ENCODE assay signal across 18 mouse cellular contexts in the genomic region with DNA sequence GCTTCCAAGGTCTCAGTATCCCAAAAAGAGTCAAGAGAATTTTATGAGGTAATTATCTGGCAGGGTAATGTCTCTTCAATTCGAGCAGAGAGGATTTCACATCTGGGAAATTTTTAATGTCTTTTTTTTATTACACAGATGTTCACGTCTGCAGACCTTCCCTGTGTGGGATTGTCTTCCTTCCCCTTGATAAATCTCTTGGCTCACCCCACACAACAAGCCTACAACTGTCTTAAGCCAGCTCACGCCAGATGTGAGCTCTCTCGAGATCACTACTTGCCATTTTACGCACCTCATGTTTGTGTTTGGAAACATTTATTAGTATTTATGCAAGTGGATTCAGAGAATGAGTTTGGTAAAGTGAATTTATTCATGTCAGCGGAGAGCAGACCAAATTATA. TPM values are rescaled to one million over a fixed set of nuclear protein-coding genes. Genes with fewer than 3 reads are reported as not detected.
DNase-seq lines count a peak whose midpoint lies in the region; ATAC-seq and TF ChIP-seq lines count a peak whose summit lies in the region.
"Had no signal": no experiment of that assay in that cellular context is flagged by ENCODE, and none has a peak within 500 bp of the region (broad histone marks: within the 10 kb centered on the region; RNA-seq: fewer than 3 reads in every experiment).

No protein-coding gene starts in this region.

- peak; percentile 15 for DNase-seq in heart, adult 8-10 months (ENCODE audit: low spot score)
- peak; percentile 60 for DNase-seq in limb, embryonic 14.5 days (ENCODE audit: low spot score)
- DNase-seq in skeletal muscle tissue, adult 2 months (ENCODE audit: low read depth, low spot score) = peak; percentile 53
- no peak for DNase-seq in left cerebral cortex, postnatal 14 days (ENCODE audit: low spot score in 2 of 2)
- DNase-seq in urinary bladder, postnatal 36 days (ENCODE audit: low spot score in 2 of 2) = no peak
- DNase-seq: adrenal gland, adult 2 months; adrenal gland, postnatal 25 days; cerebellum, adult 2 months; cerebellum, postnatal 10 days; forebrain, postnatal 0 days; gastrocnemius, postnatal 10 days; heart, adult 2 months; heart, postnatal 36 days had no signal

- H3K9ac ChIP-seq in heart, embryonic 12.5 days = no peak overlapping the region
- H3K9ac ChIP-seq in embryonic facial prominence, embryonic 15.5 days = no peak overlapping the region
- no peak overlapping the region for H3K9ac ChIP-seq in limb, embryonic 14.5 days (ENCODE audit: low read depth, low read length, severe bottlenecking)
- H3K9ac ChIP-seq: forebrain, embryonic 13.5 days; forebrain, postnatal 0 days; heart, embryonic 13.5 days; hindbrain, embryonic 15.5 days had no signal

- no peak overlapping the region for H3K4me3 ChIP-seq in heart, embryonic 12.5 days
- no peak overlapping the region for H3K4me3 ChIP-seq in embryonic facial prominence, embryonic 15.5 days (replicated peaks)
- H3K4me3 ChIP-seq in limb, embryonic 14.5 days (replicated peaks; ENCODE audit: low read length) = no peak overlapping the region
- H3K4me3 ChIP-seq: forebrain, embryonic 13.5 days; heart, adult 2 months; heart, embryonic 13.5 days; hindbrain, embryonic 15.5 days had no signal

- ATAC-seq in heart, embryonic 12.5 days (ENCODE audit: insufficient number of reproducible peaks, low FRiP score) = no peak
- no peak for ATAC-seq in embryonic facial prominence, embryonic 15.5 days (ENCODE audit: insufficient number of reproducible peaks, low FRiP score, low TSS enrichment, low read depth)
- ATAC-seq in limb, embryonic 14.5 days (ENCODE audit: low FRiP score, low read depth) = peak; percentile 71
- ATAC-seq: forebrain, embryonic 13.5 days; forebrain, postnatal 0 days had no signal

- H3K36me3 ChIP-seq in heart, embryonic 12.5 days = no peaks in the 10 kb centered on the region
- H3K36me3 ChIP-seq in embryonic facial prominence, embryonic 15.5 days = no peaks in the 10 kb centered on the region
- no peaks in the 10 kb centered on the region for H3K36me3 ChIP-seq in limb, embryonic 14.5 days (ENCODE audit: control insufficient read depth, insufficient read depth, low read length)
- H3K36me3 ChIP-seq: heart, embryonic 13.5 days; hindbrain, embryonic 15.5 days had no signal

- H3K27ac ChIP-seq in heart, embryonic 12.5 days (ENCODE audit: poor library complexity, severe bottlenecking) = no peak overlapping the region
- peak overlapping the region; percentile 52 for H3K27ac ChIP-seq in embryonic facial prominence, embryonic 15.5 days (replicated peaks)
- no peak overlapping the region for H3K27ac ChIP-seq in limb, embryonic 14.5 days (replicated peaks; ENCODE audit: low read depth, low read length)
- H3K27ac ChIP-seq: forebrain, embryonic 13.5 days; heart, adult 2 months; heart, embryonic 13.5 days; hindbrain, embryonic 15.5 days had no signal

- H3K27me3 ChIP-seq in heart, embryonic 12.5 days (replicated peaks) = no peaks in the 10 kb centered on the region
- H3K27me3 ChIP-seq in embryonic facial prominence, embryonic 15.5 days = no peaks in the 10 kb centered on the region
- H3K27me3 ChIP-seq in limb, embryonic 14.5 days (ENCODE audit: control insufficient read depth, insufficient read depth, low read length) = no peaks in the 10 kb centered on the region
- H3K27me3 ChIP-seq: forebrain, embryonic 13.5 days; heart, embryonic 13.5 days; hindbrain, embryonic 15.5 days had no signal

- 0 out of 2 replicates have a peak, but pooled peaks cover 6% of the 10 kb centered on the region for H3K4me1 ChIP-seq in heart, embryonic 12.5 days (replicated peaks)
- peaks cover 34% of the 10 kb centered on the region for H3K4me1 ChIP-seq in embryonic facial prominence, embryonic 15.5 days
- H3K4me1 ChIP-seq in limb, embryonic 14.5 days (ENCODE audit: control insufficient read depth, insufficient read depth, low read length) = peaks cover 19% of the 10 kb centered on the region
- H3K4me1 ChIP-seq: forebrain, embryonic 13.5 days; hindbrain, embryonic 15.5 days had no signal

- TF ChIP-seq POLR2A in limb, embryonic 14.5 days (IDR thresholded peaks at IDR 0.05; ENCODE audit: borderline replicate concordance, extremely low read depth, insufficient read depth, insufficient read length) = no peak

- no peaks in the 10 kb centered on the region for H3K9me3 ChIP-seq in heart, embryonic 12.5 days (replicated peaks)
- H3K9me3 ChIP-seq in embryonic facial prominence, embryonic 15.5 days (replicated peaks) = no peaks in the 10 kb centered on the region
- no peaks in the 10 kb centered on the region for H3K9me3 ChIP-seq in limb, embryonic 14.5 days (ENCODE audit: control insufficient read depth, low read length)
- H3K9me3 ChIP-seq: forebrain, embryonic 13.5 days; heart, embryonic 13.5 days; hindbrain, embryonic 15.5 days had no signal

- intact Hi-C loops in left cerebral cortex, postnatal 14 days (cut with DNase I) = no loop called here

- WGBS in heart, embryonic 12.5 days = 72% methylated on average over 6 of the region's 6 CpGs
- 43% methylated on average over 6 of the region's 6 CpGs for WGBS in embryonic facial prominence, embryonic 15.5 days
- WGBS in limb, embryonic 14.5 days = 32% methylated on average over 6 of the region's 6 CpGs

- H3K4me2 ChIP-seq in heart, embryonic 12.5 days = no peak overlapping the region
- no peak overlapping the region for H3K4me2 ChIP-seq in embryonic facial prominence, embryonic 15.5 days (replicated peaks)
- H3K4me2 ChIP-seq in limb, embryonic 14.5 days (replicated peaks; ENCODE audit: low read depth, low read length, severe bottlenecking) = no peak overlapping the region
- H3K4me2 ChIP-seq: forebrain, embryonic 13.5 days; heart, embryonic 13.5 days; hindbrain, embryonic 15.5 days had no signal

RNA-seq across cellular contexts. Expression of a gene that starts 45.7 kb away (rescaled TPM):
- 100 to 1,000 TPM; 470 to 601 (median 547) TPM for total RNA-seq in heart, adult 8-10 months (2022)
- 378 and 396 TPM in 2 replicates for polyA plus RNA-seq in heart, embryonic 12.5 days (2016; fragmentation: Nextera tagmentation; extraction: Ambion mirVana)
- 525 and 532 TPM in 2 replicates for polyA plus RNA-seq in embryonic facial prominence, embryonic 15.5 days (2015; fragmentation: Nextera tagmentation; extraction: Ambion mirVana)
- 1,032 and 2,613 TPM in 2 replicates for polyA plus RNA-seq in limb, embryonic 14.5 days (2012; rRNA removed)
- polyA plus RNA-seq in limb, embryonic 14.5 days (2014; fragmentation: Nextera tagmentation; extraction: Ambion mirVana) = 734 and 802 TPM in 2 replicates
- 100 to 1,000 TPM; 398 to 437 TPM for total RNA-seq in left cerebral cortex, postnatal 14 days (2021)

Comparison
In these comparisons a context has a peak if more than half of its experiments do, and no peak if none do; other contexts are left out.
1. DNase-seq: peak in heart, adult 8-10 months (single experiment), limb, embryonic 14.5 days (single experiment) and skeletal muscle tissue, adult 2 months (single experiment); none in left cerebral cortex, postnatal 14 days (0 of 2) and urinary bladder, postnatal 36 days (0 of 2).